Mouse (Mus musculus): ENCODE results near the gene Dcdc2a. TPM values are rescaled to one million over a fixed set of nuclear protein-coding genes. Genes with fewer than 3 reads are reported as not detected.

Dcdc2a gene
- polyA plus RNA-seq, 1 experiment from 2014 or later = not detected

DNA sequence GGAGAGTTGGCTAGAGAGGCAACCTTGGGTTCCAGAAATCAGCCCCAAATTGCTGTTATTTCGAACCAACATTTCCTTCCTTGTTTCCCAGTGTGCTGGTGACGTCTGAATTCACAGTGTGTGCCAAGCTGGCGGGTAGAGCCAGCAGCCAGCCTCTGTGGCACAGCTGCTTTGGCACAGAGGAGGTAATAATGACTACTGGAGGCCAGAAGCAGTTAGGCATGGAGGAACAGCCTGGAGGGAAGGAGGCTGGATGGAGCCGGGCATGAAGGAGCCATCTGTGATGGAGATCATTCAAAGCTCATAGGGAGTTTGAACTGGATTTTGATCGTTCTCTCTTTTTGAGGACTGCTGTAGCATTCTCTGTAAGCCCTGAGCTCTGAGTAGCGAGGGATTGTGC, 201.8 kb downstream of the Dcdc2a start:
- H3K79me2 ChIP-seq (ENCODE audit: inconsistent target) = no peaks in the 10 kb centered on the region
- no peak overlapping the region for H3K27ac ChIP-seq
- whole genome bisulfite sequencing (ENCODE audit: missing documents) = 73% methylated on average over 6 of the region's 6 CpGs
- no peaks in the 10 kb centered on the region for H3K36me3 ChIP-seq (ENCODE audit: inconsistent target)
- H3K4me3 ChIP-seq (ENCODE audit: inconsistent target) = no peak overlapping the region

Other genes with a start within 250 kb of the Dcdc2a start
- gene Acot13, start 224.5 kb upstream of the Dcdc2a start, polyA plus RNA-seq (2018) = 55.9 to 94.5 TPM (median 88.0 TPM) in 3 replicates
- gene Tdp2, start 224.3 kb upstream of the Dcdc2a start, polyA plus RNA-seq (2018) = 15.5 to 19.5 TPM (median 17.7 TPM) in 3 replicates
- gene D130043K22Rik, start 210.9 kb upstream of the Dcdc2a start, polyA plus RNA-seq (2018) = not detected in 3 replicates
- gene Aldh5a1, start 118.3 kb upstream of the Dcdc2a start, polyA plus RNA-seq (2018) = 0.52 to 0.66 TPM (median 0.62 TPM) in 3 replicates
- gene Gpld1, start 112.9 kb upstream of the Dcdc2a start, polyA plus RNA-seq (2018) = 0.20 to 0.33 TPM in 2 of 3 replicates, not detected in the other
- gene Mrs2, start 35.6 kb upstream of the Dcdc2a start, polyA plus RNA-seq (2018) = 13.4 to 13.7 TPM (median 13.6 TPM) in 3 replicates
- gene Nrsn1, start 214.5 kb downstream of the Dcdc2a start, polyA plus RNA-seq (2018) = not detected in 3 replicates

Data from macrophage (primary cell).